Mouse (Mus musculus): ENCODE results near the gene Ptprn2.
A peak's percentile ranks its signal among the peaks of the same experiment; 100 is the strongest.
"Not testable (repeated sequence)": the region's sequence is repeated elsewhere in the genome, so short reads cannot be mapped to it uniquely, and the experiment has no call there.

Ptprn2 gene

DNA sequence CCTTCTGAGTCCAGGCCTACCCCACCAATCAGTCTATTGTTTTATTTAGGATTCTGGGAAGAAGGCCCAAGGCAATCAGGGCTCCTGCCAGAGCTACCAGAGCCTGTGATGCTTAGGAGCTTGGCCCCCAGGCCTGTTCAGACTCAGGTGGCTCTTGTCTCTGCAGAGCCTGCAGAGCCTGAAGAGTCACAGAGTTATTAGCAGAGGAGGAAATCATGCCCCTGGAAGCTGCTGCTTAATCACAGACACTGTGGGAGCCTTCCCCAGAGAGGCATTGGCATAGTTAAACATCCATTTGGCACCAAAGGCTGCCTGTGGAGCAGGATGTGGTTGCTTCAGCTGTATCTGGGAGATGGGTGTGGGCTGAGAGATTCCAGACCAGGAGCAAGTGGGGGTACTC lies 30.3 kb downstream of the Ptprn2 start:
- DNase-seq (ENCODE audit: low read depth, low spot score), result no peak

DNA sequence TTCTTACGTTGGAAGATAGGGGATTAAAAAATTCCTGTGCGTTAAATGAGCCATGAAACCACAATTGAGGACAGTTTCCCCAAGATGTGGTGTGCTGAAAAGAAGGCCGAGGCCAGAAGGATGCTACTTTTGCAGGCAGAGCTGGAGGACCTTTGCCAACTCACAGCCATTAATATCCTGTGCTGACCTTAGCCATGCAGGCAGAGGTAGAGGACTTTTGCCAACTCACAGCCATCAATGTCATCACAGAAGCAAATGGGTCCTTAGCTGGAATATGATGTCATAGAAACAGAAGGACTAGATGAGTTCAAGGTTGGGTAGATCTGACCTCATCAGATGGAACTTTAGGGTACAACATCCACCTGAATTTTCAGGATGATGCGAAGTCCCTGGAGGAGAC lies 43.3 kb downstream of the Ptprn2 start:
- DNase-seq (ENCODE audit: low read depth, low spot score), result no peak

DNA sequence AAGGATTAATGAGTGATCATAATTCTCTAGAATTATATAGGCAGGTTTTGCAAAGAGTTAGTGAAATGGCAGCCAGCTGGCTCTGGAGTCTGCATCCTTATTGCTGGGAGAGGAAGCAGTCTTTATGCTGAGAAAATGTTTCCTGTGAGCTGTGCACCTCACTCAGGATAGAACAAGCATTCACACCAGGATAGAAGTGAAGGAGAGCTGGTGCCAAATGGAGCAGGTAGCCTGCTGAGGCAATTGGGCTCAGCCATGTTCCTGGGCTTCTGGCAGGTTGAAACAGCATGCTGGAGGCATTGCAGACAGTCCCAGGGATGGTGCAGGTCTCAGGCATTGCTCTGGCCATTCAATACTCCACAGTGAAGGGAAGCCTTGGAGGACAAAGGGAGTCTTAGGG lies 47.8 kb downstream of the Ptprn2 start:
- no peak for DNase-seq (ENCODE audit: low read depth, low spot score)

DNA sequence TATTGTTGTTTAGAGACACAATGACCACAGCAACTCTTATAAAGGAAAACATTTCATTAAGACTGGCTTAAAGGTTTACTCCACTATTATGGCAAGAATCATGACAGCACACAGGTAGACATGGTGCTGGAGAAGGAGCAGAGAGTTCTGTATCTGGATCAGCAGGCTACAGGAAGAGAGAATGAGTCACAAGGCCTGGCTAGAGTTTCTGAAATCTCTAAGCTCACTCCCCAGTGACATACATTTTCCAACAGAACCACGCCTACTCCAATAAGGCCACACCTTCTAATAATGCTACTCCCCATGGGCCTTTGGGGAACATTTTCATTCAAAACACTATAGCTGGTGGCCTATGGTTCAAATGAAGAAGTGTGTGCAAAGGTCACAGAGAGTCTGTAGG lies 53.8 kb downstream of the Ptprn2 start:
- no peak for DNase-seq (ENCODE audit: low read depth, low spot score)

DNA sequence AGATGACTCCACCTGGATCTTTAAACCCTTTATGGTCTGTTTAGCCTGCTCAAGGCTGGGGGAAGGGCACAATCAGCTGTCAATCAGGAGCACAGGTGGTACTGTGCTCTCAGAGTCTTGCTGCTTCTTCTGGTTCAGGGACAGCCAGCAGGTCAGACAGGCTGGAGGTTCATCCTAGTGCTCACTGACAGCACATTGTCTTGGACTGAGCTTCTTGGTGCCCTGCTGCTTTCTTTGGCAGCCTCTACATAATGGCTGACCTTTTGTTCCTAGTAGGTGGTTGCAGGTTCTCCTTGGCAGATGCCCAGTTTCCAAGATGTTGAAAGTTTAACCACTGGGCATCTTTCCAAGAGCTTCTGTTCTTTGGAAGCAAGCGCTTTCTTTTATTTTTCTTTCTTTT lies 55.1 kb downstream of the Ptprn2 start:
- DNase-seq (ENCODE audit: low read depth, low spot score), result no peak

DNA sequence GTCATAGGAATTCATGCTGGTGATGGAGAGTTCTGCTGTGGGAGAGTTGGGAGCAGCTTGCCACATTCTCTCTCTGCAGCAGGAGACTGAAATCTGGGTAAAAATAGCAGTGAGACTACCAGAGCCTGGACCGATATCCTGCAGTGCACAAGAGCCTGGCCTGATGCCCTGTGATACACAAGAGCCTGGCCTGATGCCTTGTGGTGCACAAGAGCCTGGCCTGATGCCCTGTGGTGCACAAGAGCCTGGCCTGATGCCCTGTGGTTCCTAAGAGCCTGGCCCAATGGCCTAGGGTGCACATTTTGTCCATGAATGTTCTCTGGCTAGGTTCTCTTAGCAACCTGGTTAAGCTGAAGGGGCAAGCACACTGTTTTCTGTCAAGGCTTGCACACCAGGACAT lies 64.5 kb downstream of the Ptprn2 start:
- no peak for DNase-seq (ENCODE audit: low read depth, low spot score)

DNA sequence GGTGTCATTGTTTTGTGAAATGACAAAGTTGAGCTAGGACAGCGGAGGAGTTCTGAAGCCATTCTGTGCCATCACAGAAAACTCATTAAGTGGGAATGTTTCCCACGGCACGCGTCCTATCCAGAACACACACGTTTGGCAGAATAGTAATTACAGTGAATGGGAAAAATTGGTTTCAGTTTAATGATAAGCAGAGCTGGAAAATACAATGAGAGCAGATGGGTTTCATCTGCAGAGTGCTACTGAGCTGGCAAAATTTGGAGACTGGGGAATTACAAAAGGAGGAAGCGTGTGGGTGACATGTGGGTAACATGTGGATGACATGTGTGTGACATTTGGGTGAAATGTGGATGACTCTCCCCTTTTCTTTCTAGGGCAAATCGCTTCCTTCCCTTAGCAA lies 66.0 kb downstream of the Ptprn2 start:
- no peak for DNase-seq (ENCODE audit: low read depth, low spot score)

DNA sequence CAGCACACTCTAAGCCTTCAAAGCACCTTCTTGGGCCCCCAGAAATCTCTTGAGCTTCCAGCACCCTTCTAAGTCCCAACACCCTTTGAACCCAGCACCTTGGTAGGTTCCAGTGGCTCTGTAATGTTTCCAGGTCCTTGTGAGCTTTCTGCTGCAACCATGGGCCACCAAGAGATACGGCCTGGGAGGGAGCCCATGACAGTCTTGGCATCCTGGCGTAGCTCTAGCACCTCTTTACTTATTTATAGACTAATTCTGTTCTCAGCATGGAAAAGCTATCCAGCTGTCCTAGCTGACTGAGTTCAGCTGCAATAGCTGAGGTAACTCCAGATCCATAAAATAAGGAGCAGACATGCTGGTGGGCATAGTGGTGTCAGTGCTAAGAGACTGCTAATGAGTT lies 66.8 kb downstream of the Ptprn2 start:
- no peak for DNase-seq (ENCODE audit: low read depth, low spot score)

DNA sequence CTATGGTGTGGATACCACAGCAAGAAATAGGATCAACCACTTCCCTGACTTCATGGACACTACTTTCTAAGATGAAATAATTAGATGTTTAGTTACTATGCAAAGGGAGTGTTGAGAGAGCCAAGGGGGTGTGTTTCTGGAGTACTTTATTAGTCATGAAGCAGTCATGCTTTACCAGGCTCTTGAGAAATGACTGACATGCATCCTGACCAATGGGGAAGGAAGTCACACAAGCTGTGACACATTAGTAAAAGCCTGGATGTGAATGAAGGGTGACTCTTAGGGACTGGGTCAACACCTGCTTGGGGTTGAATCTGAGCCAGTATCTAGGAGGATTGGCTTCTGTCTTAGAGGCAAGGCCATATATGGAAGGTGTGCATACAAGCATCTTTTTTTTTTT lies 67.8 kb downstream of the Ptprn2 start:
- DNase-seq (ENCODE audit: low read depth, low spot score), result peak; percentile 3

DNA sequence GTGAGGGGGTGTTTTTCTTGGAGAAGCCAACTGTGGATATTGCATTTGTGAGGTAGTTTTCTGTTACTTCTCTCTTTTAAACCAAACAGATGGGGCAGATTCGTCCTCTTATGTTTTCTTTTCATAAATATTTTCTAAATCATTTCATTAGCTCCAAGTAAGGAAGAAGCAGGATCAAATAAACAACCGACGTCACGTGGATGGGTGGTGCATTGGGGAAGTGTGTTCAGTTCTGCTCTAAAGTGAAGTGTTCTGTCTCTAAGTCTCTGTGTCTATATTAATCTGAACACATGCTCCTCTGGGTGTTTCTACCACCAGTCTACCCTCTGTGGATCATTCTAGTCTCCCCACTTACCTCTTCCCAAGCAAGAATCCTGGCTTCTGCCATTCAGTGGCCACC lies 70.4 kb downstream of the Ptprn2 start:
- DNase-seq (ENCODE audit: low read depth, low spot score), result no peak

DNA sequence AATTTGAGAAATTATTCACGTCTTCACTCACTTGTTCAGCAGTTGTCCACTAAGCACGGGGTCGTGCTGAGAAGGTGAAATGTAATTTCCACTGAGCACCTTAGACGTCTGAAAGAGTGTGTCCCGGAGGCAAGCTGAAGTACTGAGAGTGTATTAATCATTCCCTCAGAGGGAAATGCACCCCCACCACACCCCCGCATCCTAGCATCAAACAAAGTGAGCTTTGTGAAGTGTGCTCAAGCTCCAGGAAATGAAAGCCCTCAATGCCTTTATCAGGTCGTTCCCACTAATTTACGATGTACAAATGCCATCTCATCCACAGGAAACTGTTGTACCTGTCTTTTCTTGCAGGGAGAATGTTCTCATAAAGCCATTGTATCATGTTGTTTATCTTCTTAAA lies 78.9 kb downstream of the Ptprn2 start:
- no peak for DNase-seq (ENCODE audit: low read depth, low spot score)

DNA sequence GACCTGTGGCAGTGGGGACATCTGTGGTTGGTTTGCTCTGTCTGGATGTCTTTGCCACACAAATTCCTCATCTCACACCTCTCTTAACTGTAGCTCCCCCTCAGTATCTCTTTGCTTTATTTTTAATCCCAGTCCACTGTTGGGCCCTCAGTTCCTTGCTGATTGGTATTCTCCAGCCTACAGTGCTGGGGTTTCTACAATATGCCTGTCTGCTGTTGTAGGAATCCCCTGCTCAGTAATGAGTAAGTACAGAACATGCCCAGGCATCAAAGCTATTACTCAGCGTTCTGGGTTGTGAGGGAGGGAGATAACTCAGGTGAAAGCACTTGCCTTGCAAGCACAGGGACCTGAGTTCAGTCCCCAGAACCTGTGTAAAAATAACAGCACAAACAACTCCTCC lies 81.2 kb downstream of the Ptprn2 start:
- no peak for DNase-seq (ENCODE audit: low read depth, low spot score)

DNA sequence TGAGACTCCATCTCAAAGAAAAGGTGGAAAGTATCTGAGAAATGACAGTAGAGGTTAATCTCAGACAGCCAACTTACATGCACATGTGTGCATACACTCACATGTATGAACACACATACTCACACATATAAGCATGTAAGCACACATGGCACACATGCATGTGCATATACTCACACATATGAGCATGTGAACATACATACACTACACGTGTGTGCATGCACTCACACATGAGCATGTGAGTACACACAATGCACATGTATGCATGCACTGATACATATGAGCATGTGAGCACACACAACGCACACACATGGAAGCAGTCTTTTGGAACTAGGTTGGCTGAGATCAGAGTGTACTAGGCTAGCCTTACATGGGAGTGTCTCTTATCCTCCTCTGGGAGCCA lies 81.7 kb downstream of the Ptprn2 start:
- no peak for DNase-seq (ENCODE audit: low read depth, low spot score)

DNA sequence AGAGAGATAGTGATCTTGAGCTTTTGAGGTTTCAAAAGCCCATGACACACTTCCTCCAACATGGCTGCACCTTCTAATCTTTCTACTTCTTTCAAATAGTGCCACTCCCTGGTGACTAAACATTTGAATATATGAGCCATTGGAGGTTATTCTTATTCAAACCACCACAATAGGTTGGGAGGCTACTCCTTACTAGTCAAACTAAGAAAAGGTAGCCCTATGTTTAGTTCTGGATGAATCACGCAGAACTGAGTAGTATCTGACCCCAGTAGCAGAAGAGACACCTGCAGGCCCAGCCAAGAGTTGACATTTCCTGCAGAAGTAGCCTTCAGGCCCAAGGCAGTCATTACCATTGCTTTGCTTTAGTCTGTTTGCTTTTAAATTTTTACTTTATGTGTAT lies 84.0 kb downstream of the Ptprn2 start:
- no peak for DNase-seq (ENCODE audit: low read depth, low spot score)

DNA sequence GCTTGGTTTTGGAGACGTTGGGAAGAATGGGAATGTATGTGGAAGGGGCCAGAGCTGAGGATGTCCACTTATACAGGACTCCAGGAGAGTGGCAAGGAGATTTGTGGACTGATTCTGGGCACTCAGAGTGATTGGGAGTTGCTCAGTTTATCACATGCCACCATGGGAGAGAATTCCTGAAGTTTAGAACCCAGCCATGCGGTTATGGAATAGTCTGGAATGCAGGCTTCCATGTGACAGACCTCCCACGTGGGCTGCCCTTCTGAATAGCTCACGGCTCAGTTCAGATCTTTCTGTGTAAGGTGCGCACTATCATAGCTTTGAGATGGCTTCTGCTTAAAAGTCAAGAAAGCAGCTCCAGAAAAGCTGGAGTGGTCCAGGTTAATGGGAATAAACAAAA lies 88.6 kb downstream of the Ptprn2 start:
- no peak for DNase-seq (ENCODE audit: low read depth, low spot score)

DNA sequence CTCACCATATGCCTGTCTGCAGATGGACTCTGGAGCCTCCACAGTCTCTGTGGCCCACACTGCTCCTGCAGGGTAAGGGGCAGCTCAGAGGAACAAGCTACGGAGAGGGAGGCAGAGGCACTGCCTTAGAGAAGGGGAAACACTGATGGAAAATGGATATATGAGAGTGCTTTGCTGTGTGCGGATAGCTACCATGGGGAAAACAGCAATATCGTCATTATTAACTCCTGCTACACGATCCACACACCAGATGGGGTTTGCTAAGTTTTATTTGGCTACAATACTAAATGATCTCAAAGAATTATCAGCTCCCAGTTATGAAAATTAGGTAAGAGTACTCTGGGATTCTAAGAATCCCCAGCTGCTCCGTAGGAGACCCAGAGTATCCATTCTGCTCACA lies 89.2 kb downstream of the Ptprn2 start:
- DNase-seq (ENCODE audit: low read depth, low spot score), result no peak

DNA sequence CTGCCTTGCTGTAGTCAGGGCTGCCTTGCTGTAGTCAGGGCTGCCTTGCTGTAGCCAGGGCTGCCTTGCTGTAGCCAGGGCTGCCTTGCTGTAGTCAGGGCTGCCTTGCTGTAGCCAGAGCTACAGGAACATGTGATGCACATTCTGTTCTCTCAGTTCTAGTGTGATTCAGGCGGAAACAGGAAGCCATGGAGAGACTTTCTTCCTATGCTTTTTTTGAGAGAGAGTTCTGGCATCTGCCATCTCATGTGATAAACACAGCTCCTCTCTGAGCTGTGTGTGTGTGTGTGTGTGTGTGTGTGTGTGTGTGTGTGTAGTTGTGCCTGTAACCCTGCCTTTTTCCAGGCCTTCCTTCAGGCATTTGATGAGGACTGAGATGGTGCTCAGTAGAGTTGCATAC lies 92.4 kb downstream of the Ptprn2 start:
- DNase-seq (ENCODE audit: low read depth, low spot score), result not testable (repeated sequence)

DNA sequence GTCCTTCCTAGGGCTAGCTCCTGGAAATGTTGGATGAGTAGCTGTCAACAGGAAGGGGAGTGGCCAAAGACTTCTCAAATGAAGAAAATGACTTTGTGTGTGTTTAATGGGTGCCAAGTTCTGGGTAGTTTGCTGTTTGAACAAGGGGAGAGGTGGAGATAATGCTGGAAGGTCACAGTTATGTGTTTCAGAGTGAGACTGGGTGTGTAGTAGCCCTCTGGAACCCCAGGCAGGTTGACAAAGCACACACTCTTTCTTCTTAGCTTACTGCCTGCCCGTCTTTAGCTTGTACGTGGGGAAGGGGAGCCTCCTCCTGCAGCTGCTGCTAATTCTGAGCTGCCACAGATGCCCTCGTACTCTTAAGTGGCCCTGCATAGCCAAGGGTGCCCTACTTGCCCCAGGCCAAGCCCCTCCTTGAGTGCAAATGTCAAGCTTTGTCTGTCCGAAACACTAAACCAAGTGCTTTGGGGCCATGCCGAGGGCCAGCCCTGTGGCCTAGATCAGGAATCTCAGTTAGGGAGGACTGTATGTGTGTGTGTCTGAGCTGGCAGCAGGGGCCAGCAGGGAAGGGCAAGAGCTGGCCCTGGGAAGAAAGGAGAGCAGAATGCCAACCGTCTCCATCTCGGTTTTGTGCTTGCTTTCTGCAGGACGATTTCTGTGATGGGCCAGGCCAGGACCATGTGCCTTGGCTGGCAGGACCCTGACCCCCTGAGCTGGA lies 95.5 kb downstream of the Ptprn2 start:
- no peak for DNase-seq (ENCODE audit: low read depth, low spot score)

DNA sequence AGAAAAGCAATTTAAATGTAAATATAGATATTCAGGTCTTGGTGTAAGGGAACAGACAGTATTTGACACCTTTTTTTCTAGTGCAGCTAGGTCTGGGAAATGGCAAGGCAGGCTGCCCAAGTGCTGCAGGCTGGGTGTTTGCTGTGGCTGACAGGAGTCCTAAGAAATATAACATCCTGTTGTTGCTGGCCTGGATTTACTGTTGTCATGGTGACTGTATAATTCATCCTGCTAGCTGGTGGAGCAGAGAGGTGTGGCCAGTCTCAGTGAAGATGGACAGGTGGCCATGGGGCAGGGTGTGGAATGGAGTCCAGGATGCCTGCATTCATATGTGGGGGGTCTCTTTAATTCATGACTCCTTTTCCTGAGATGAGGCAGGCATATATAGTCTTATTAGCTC lies 96.3 kb downstream of the Ptprn2 start:
- DNase-seq (ENCODE audit: low read depth, low spot score), result peak; percentile 4

DNA sequence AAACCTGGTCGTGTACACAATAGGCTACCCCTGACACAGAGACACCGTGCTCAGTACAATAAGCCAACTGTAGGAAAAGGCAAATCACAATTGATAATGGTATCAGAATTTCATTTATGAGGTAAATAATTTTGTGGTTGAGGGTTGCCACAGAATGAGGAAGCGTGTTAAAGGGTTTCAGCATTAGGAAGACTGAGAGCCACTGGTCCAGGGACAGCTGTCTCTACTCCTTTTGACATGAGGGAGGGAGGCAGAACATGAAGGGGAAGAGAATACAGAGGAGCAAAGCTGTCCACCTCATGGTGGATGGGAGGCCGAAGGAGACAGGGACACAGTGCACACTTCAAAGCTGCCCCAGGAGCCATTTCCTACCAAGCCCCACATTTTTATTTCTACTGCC lies 97.3 kb downstream of the Ptprn2 start:
- DNase-seq (ENCODE audit: low read depth, low spot score), result no peak

DNA sequence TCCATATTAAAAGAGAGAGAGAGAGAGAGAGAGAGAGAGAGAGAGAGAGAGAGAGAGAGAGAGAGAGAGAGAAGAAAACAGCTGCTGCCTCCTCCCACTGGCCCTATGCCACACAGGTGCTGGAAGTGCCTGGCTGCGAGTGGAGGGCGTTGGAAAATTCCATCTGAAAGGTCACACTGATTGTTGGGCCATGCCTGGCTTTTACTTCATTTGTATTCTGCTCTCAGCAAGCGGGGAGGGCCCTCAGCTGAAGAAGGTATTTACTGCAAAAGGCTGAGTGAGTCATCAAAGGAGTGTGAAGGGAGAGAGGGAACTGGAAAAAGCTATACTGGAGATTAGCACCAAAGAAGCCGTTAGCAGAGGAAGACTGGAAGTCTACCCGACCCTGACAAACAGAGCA lies 99.5 kb downstream of the Ptprn2 start:
- peak; percentile 21 for DNase-seq (ENCODE audit: low read depth, low spot score)

DNA sequence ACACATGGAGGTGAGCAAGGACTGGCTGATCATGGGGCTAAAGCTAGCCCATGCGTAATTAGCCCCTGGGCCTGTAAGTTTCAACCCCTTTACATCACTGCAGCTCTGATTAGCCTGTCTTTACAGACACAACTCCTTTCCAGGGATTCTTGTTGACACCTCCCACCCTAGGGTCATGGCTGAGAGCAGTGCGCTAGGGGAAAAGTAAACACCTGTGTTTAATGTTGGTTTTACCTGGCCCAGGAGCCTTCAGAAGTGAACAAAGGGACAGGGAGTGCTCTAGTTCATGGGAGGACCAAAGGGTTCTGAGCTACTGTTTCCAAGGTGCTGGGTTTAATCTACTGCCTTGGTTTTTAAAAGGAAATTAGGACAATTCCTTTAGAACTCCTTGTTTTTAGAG lies 100.6 kb downstream of the Ptprn2 start:
- DNase-seq (ENCODE audit: low read depth, low spot score), result no peak

DNA sequence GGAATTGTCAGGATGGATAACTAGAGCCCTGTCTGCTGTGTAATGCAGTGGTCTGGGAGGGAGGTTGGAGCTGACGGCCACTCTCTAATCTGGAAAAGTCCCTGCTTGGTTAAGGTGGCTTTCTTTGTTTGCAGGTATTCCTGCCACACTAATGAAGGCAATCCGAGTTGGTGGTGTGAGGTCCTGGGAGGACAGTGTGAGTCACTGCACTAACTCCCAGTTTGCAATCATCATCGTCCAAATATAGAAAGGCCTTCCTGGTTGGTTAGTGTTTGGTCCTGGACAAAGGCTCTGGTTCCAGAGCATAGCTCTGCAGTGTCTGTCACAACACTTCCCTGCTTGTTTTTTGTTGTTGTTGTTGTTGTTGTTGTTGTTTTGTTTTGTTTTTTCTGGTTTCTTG lies 102.0 kb downstream of the Ptprn2 start:
- no peak for DNase-seq (ENCODE audit: low read depth, low spot score)

DNA sequence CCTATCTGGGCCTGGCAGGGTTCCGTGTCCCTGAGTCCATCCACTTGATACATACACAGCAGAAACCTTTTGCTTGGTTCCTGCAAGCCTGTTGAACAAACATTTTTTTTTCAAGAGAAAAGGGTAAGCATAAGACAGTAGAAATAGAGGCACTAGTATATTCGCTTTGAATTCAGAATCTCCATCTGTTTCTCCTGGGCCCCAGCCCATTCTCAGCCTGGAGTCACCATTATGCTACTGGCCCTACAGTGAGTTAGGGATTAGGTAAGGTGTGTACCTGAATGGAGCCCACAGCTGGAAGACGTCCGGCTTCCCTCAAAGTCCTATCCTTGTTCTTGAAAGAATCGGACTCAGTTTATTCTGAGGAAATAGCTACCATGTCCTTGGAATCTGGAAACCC lies 104.6 kb downstream of the Ptprn2 start:
- no peak for DNase-seq (ENCODE audit: low read depth, low spot score)
